Mouse (Mus musculus): Measurements from ENCODE around the gene Proca1.

DNA sequence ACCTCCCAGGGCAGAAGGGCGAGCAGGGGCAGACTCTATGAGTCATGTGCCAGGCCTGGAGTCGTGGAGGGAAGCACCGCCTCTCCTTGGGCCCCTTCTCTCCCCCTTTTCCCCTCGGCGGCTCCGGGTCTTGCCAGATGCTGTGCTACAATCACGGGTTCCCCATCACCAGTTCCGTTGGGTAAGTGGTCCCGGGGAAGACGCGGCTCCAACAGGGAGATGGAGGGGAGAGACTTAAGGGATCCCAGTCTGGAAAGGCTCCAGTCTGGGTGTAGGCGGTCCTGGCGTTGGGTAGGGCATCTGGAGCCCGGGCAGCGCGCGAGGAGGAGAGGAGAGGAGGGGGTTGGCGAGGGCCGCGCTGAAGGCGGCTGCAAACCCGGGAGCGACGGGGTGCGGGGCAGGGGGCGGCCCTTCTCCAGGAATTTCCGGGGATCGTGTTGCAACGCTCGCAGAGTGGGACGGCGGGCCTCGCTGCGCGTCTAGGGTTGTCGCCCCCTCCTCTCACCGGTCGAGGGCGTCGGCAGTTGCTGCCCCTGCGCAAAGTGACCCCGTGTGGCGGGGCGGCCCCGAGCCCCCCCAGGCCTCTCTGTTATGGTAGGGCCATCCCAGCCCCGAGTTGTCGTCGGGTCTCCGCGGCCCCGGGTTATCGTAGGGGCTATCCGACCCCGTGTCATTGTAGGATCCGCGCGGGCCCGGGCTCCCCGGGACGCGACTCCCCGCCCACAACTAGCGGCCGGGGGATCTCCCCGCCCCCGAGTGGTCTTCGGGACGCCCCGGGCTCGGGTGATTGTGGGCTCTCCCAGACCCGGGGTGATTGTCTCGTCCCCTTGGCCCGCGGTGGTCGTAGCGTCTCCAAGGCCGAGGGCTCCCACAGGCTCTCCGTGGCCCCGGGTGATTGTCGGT, 4.6 kb upstream of the Proca1 start, which contains the start of gene Rab34:
- TF ChIP-seq CTCF (IDR thresholded peaks at IDR 0.05; ENCODE audit: extremely low read depth, insufficient read length, insufficient replicate concordance, low read depth, low read length) (no peak), POLR2A (IDR thresholded peaks at IDR 0.05; ENCODE audit: low read depth, low read length) (no peak)

Measured in small intestine, adult 2 months (tissue).